Mouse (Mus musculus): ENCODE measurements around the gene Exoc6b. TPM values are rescaled to one million over a fixed set of nuclear protein-coding genes. Genes with fewer than 3 reads are reported as not detected.

The Exoc6b gene
- polyA plus RNA-seq, 1 experiment from 2014 or later, result 52.7 TPM

- no peak overlapping the region for H3K9ac ChIP-seq (replicated peaks)
- no peak overlapping the region for H3K4me3 ChIP-seq
- peaks cover 7% of the 10 kb centered on the region; the same call in 1 of the 2 replicates for H3K36me3 ChIP-seq
- H3K27ac ChIP-seq (replicated peaks), result peak overlapping the region; percentile 14; the same call in 1 of the 2 replicates
- no peak overlapping the region for H3K4me2 ChIP-seq (replicated peaks)
- 32% methylated on average over 7 of the region's 7 CpGs for WGBS
- peaks cover 6% of the 10 kb centered on the region; the same call in 1 of the 2 replicates for H3K4me1 ChIP-seq
- ATAC-seq (replicated peaks), result 0 out of 2 replicates have a peak, but pooled peaks have one; percentile 38
- no peaks in the 10 kb centered on the region for H3K27me3 ChIP-seq
- no peaks in the 10 kb centered on the region for H3K9me3 ChIP-seq
These were observed 223.6 kb downstream of the Exoc6b start for GRCm38 (mm10) chr6:84845665-84846064.

- H3K4me3 ChIP-seq, result no peak overlapping the region
- no peak overlapping the region for H3K4me2 ChIP-seq (replicated peaks)
- H3K27ac ChIP-seq (replicated peaks), result no peak overlapping the region
- no peaks in the 10 kb centered on the region for H3K27me3 ChIP-seq
- peaks cover 6% of the 10 kb centered on the region; the same call in 1 of the 2 replicates for H3K4me1 ChIP-seq
- ATAC-seq (replicated peaks), result no peak
- peaks cover 2% of the 10 kb centered on the region; the same call in 1 of the 2 replicates for H3K36me3 ChIP-seq
- no peaks in the 10 kb centered on the region for H3K9me3 ChIP-seq
- no peak overlapping the region for H3K9ac ChIP-seq (replicated peaks)
These were observed 228.2 kb downstream of the Exoc6b start for GRCm38 (mm10) chr6:84841138-84841537.

GRCm38 (mm10) chr6:84807546-84807945 lies 261.8 kb downstream of the Exoc6b start:
- Histone ChIP-seq H3K36me3 (peaks cover 8% of the 10 kb centered on the region), H3K4me3 (no peak overlapping the region), H3K9me3 (no peaks in the 10 kb centered on the region), H3K9ac (replicated peaks) (no peak overlapping the region), H3K4me2 (replicated peaks) (no peak overlapping the region), H3K4me1 (peaks cover 5% of the 10 kb centered on the region; the same call in 1 of the 2 replicates), H3K27ac (replicated peaks) (no peak overlapping the region), H3K27me3 (no peaks in the 10 kb centered on the region)
- ATAC-seq (replicated peaks), result no peak
- WGBS, result 95% methylated on average over 7 of the region's 7 CpGs

- Histone ChIP-seq H3K9me3 (no peaks in the 10 kb centered on the region), H3K4me1 (peaks cover 5% of the 10 kb centered on the region; the same call in 1 of the 2 replicates), H3K4me2 (replicated peaks) (no peak overlapping the region), H3K27me3 (no peaks in the 10 kb centered on the region), H3K9ac (replicated peaks) (no peak overlapping the region), H3K27ac (replicated peaks) (no peak overlapping the region), H3K4me3 (no peak overlapping the region), H3K36me3 (0 out of 2 replicates have a peak, but pooled peaks cover 2% of the 10 kb centered on the region)
- ATAC-seq (replicated peaks), result no peak
- 21% methylated on average over 2 of the region's 2 CpGs for WGBS
These were observed 263.1 kb downstream of the Exoc6b start for GRCm38 (mm10) chr6:84806132-84806730.

- Histone ChIP-seq H3K4me2 (replicated peaks) (no peak overlapping the region), H3K4me3 (no peak overlapping the region), H3K27ac (replicated peaks) (no peak overlapping the region), H3K9ac (replicated peaks) (no peak overlapping the region), H3K4me1 (peaks cover 3% of the 10 kb centered on the region; the same call in 1 of the 2 replicates), H3K27me3 (no peaks in the 10 kb centered on the region), H3K9me3 (no peaks in the 10 kb centered on the region), H3K36me3 (no peaks in the 10 kb centered on the region)
- no peak for ATAC-seq (replicated peaks)
- WGBS, result 91% methylated on average over 3 of the region's 3 CpGs
These were observed 270.6 kb downstream of the Exoc6b start for GRCm38 (mm10) chr6:84798736-84799135.

- ATAC-seq (replicated peaks), result no peak
- H3K4me1 ChIP-seq, result no peaks in the 10 kb centered on the region
- H3K4me2 ChIP-seq (replicated peaks), result no peak overlapping the region
- H3K4me3 ChIP-seq, result no peak overlapping the region
- H3K27ac ChIP-seq (replicated peaks), result no peak overlapping the region
- no peaks in the 10 kb centered on the region for H3K9me3 ChIP-seq
- no peak overlapping the region for H3K9ac ChIP-seq (replicated peaks)
- no peaks in the 10 kb centered on the region for H3K27me3 ChIP-seq
- WGBS, result 48% methylated on average over 2 of the region's 2 CpGs
- H3K36me3 ChIP-seq, result no peaks in the 10 kb centered on the region
These were observed 285.3 kb downstream of the Exoc6b start for GRCm38 (mm10) chr6:84783994-84784393.

GRCm38 (mm10) chr6:84779987-84780386 lies 289.3 kb downstream of the Exoc6b start:
- Histone ChIP-seq H3K4me3 (no peak overlapping the region), H3K9ac (replicated peaks) (no peak overlapping the region), H3K27ac (replicated peaks) (no peak overlapping the region), H3K36me3 (no peaks in the 10 kb centered on the region), H3K9me3 (no peaks in the 10 kb centered on the region), H3K4me2 (replicated peaks) (no peak overlapping the region), H3K4me1 (no peaks in the 10 kb centered on the region), H3K27me3 (no peaks in the 10 kb centered on the region)
- WGBS, result 78% methylated on average over 5 of the region's 5 CpGs
- ATAC-seq (replicated peaks), result no peak

- no peaks in the 10 kb centered on the region for H3K36me3 ChIP-seq
- WGBS, result 65% methylated on average over 5 of the region's 5 CpGs
These were observed 290.3 kb downstream of the Exoc6b start for GRCm38 (mm10) chr6:84778970-84779369.

GRCm38 (mm10) chr6:84775908-84776307 lies 293.4 kb downstream of the Exoc6b start:
- no peak overlapping the region for H3K4me2 ChIP-seq (replicated peaks)
- no peaks in the 10 kb centered on the region for H3K9me3 ChIP-seq
- no peak overlapping the region for H3K27ac ChIP-seq (replicated peaks)
- no peak for ATAC-seq (replicated peaks)
- no peaks in the 10 kb centered on the region for H3K36me3 ChIP-seq
- 11% methylated on average over 1 of the region's 1 CpGs for WGBS
- no peak overlapping the region for H3K9ac ChIP-seq (replicated peaks)
- no peak overlapping the region for H3K4me3 ChIP-seq
- H3K4me1 ChIP-seq, result no peaks in the 10 kb centered on the region
- H3K27me3 ChIP-seq, result no peaks in the 10 kb centered on the region

More at GRCm38 (mm10) chr6:84778970-84779369, 290.3 kb downstream of the Exoc6b start:
- no peak overlapping the region for H3K9ac ChIP-seq (replicated peaks)
- no peaks in the 10 kb centered on the region for H3K4me1 ChIP-seq
- no peaks in the 10 kb centered on the region for H3K9me3 ChIP-seq
- no peaks in the 10 kb centered on the region for H3K27me3 ChIP-seq
- no peak overlapping the region for H3K27ac ChIP-seq (replicated peaks)
- ATAC-seq (replicated peaks), result no peak
- H3K4me2 ChIP-seq (replicated peaks), result no peak overlapping the region
- H3K4me3 ChIP-seq, result no peak overlapping the region

GRCm38 (mm10) chr6:84755266-84755665 lies 314.0 kb downstream of the Exoc6b start:
- H3K27me3 ChIP-seq, result no peaks in the 10 kb centered on the region
- no peaks in the 10 kb centered on the region for H3K36me3 ChIP-seq
- ATAC-seq (replicated peaks), result no peak
- no peak overlapping the region for H3K4me2 ChIP-seq (replicated peaks)
- no peak overlapping the region for H3K9ac ChIP-seq (replicated peaks)
- H3K4me1 ChIP-seq, result no peaks in the 10 kb centered on the region
- H3K4me3 ChIP-seq, result no peak overlapping the region
- no peaks in the 10 kb centered on the region for H3K9me3 ChIP-seq
- 22% methylated on average over 3 of the region's 3 CpGs for WGBS
- H3K27ac ChIP-seq (replicated peaks), result no peak overlapping the region

GRCm38 (mm10) chr6:84752806-84753420 lies 316.4 kb downstream of the Exoc6b start:
- H3K9me3 ChIP-seq, result no peaks in the 10 kb centered on the region
- no peak overlapping the region for H3K4me3 ChIP-seq
- H3K4me1 ChIP-seq, result no peaks in the 10 kb centered on the region
- H3K36me3 ChIP-seq, result no peaks in the 10 kb centered on the region
- no peak for ATAC-seq (replicated peaks)
- no peak overlapping the region for H3K4me2 ChIP-seq (replicated peaks)
- H3K27me3 ChIP-seq, result no peaks in the 10 kb centered on the region
- H3K9ac ChIP-seq (replicated peaks), result no peak overlapping the region
- H3K27ac ChIP-seq (replicated peaks), result no peak overlapping the region

- Histone ChIP-seq H3K27me3 (no peaks in the 10 kb centered on the region), H3K36me3 (no peaks in the 10 kb centered on the region), H3K27ac (replicated peaks) (no peak overlapping the region), H3K9me3 (no peaks in the 10 kb centered on the region), H3K9ac (replicated peaks) (no peak overlapping the region), H3K4me2 (replicated peaks) (no peak overlapping the region), H3K4me3 (no peak overlapping the region), H3K4me1 (peaks cover 2% of the 10 kb centered on the region)
- WGBS, result 85% methylated on average over 2 of the region's 2 CpGs
- ATAC-seq (replicated peaks), result no peak
These were observed 317.9 kb downstream of the Exoc6b start for GRCm38 (mm10) chr6:84751409-84751808.
